Mouse (Mus musculus): ENCODE measurements around the gene Macf1.

Gene Macf1

DNA sequence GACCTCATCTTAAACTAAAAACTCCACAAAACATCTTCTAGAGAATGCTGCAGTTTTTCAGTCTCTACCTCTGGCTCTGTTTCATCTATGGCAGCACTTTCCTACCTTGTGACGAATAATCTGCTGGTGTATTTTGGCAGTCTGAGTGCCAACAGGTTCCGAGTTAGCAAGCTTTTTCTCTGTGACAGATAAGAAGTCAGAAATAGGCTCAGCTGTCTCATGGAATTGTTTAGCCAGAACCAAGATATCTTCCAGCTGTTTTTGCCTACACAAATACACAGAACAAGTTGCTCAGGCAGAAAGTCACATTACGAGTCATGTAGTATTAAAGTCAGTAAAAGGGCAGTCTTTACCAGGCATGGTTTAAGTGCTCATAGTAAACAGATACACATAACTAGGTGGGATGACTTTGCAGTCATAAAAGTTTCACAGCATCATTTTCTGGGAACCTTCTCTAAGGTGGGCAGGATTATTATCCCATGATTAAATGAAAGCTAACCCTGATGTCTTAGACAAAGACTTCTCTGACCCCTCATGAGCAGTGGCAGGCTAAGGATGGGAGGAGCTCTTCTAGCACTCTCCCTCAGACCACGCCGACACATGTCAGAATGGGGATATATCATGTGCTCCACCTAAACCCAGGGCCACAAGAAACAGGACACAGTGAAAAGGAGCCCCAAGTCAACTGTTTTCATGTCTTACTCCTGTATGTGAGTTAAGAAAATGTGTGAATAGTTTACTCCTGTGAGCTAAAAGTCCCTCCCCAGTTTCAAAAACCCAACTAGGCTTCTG lies 286.3 kb downstream of the Macf1 start:
- DNase-seq, result no peak

GRCm38 (mm10) chr4:123397049-123397448 lies 287.1 kb downstream of the Macf1 start:
- no peak for DNase-seq

- DNase-seq, result no peak
Measured at GRCm38 (mm10) chr4:123395435-123396000, 288.6 kb downstream of the Macf1 start.

GRCm38 (mm10) chr4:123394878-123395277 lies 289.3 kb downstream of the Macf1 start:
- DNase-seq, result no peak

DNA sequence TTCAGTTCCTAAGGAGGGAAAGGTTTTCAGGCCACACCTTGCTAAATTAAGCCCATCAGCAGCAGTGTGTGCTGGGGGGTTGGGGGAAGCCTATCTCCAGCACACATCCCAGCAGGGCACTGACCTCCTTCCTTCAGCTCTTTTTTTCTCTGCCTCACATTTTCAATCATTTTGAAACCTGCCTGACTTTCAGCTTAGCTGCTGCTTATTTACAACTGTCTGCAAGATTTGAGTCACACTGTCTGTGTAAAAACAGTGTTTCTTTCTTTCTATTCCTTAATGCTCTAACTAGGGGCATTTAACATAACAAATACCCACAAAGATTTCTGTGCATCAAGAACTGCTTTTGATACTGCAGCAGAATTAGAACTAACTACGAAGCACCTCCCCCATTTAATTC lies 289.9 kb downstream of the Macf1 start:
- DNase-seq, result no peak

GRCm38 (mm10) chr4:123393004-123393403 lies 291.2 kb downstream of the Macf1 start:
- DNase-seq, result no peak

GRCm38 (mm10) chr4:123392187-123392586 lies 292.0 kb downstream of the Macf1 start:
- DNase-seq, result no peak

DNA sequence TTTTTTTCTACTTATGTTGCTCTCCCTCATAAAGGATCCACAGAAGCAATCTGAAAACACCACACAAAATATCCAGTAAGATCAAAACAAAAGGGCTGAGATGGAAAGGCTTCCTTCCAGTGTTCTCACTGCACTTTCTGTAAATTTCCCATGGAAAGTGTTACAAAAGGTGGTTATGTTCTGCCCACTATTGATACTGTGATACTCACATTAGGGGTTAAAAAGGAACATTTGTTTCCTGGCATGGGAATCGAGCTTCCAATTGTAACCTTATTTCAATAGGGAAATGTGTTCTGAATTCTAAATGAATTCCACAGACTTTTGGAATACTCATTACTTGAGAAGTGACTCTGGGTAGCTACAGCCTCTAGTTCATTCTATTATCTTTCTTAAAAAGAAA lies 299.1 kb downstream of the Macf1 start:
- DNase-seq, result no peak

DNA sequence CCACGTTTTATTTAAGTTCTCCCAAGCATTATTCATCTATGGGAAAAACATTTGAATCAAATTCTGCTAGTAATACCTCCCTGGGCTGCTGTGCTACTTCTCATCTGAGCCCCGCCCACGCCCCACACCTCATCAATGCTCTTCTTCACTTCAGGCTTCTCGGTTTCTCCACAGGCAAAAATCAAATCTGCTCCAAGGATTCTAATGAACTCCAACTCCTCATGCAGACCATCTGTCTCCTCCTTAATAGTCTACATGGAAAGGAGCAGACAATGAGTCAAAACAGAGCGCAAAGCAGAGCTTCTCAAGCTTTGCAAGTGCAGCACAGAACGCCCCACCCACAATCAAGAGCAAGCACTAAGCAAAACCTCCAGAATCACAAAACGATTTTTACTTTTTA lies 301.0 kb downstream of the Macf1 start:
- DNase-seq, result no peak

- DNase-seq, result no peak
Measured at GRCm38 (mm10) chr4:123382051-123382450, 302.1 kb downstream of the Macf1 start.

- DNase-seq, result no peak
Measured at GRCm38 (mm10) chr4:123381598-123381997, 302.6 kb downstream of the Macf1 start.

DNA sequence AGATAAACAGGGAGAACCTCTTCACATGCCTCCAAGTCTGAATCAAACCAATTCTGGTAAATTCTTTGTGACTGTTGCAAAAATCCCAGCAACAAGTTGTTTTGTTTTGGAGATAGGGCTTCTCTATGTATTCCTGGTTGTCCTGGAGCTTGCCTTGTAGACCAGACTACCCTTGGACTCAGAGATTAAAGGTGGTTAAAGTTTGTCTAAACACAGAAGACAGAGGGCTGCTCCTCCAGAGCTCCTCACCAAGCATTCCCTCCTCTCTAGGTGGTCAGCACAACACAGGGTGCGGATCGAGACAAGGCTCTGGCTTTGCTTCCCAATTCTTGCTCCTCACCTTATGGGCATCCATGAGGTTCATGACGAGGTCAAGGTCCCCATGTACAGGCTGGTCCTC lies 308.1 kb downstream of the Macf1 start:
- DNase-seq, result no peak

- no peak for DNase-seq
Measured at GRCm38 (mm10) chr4:123374316-123375008, 309.7 kb downstream of the Macf1 start.

DNA sequence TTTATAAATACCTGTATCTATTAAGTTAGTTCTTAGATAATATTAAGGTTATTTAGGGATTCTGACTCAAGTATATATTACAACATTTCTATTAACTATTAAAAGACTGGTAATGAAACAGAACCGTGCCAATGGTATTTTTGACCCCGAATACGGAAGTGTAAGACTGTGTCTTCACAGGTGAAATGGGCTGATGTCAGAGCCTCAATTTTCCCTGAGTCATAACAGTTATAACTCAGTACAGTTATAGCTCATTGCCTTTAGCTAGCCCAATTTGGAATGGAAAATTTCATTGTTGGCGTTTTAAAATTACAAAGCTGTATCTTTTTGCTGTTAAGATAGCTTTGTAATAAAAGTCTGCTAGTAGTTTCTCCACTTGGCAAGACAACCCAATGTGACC lies 320.6 kb downstream of the Macf1 start:
- DNase-seq, result no peak

DNA sequence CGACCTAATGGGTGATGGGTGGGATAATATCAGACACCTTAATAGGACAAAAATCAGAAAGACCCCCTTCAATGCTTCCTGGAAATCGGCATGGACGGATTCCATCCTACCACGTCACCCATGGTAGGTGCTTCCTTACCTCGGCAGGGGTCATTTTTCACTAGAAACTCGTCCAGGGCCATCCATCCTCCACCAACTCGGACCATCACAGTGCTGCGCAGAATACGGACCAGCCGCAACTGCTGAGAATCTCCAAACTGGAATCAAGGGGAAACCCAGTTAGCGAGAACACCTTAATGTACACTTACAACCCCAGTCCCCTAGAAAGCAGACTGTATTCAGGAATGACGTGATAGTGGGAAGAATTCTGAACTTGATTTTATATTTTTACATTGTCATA lies 323.4 kb downstream of the Macf1 start:
- DNase-seq, result no peak

DNA sequence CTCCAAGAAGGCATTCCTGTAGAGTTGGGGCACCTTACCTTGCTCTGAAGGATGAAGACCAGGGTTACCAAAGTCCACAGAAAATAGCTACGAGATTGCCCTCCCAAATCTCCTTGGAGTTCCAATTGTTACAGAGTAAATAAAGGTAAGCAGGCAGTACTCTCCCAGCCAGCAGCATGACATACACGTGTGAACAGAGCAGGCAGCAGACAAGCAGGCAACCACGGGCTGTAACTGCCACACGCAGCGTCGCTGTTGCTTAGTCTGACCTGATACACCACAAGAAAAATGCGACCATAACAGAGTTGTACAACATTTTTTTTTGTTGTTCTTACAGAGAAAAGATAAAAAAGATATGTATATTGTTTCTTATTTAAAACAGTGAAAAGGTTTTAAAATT lies 325.5 kb downstream of the Macf1 start:
- no peak for DNase-seq

DNA sequence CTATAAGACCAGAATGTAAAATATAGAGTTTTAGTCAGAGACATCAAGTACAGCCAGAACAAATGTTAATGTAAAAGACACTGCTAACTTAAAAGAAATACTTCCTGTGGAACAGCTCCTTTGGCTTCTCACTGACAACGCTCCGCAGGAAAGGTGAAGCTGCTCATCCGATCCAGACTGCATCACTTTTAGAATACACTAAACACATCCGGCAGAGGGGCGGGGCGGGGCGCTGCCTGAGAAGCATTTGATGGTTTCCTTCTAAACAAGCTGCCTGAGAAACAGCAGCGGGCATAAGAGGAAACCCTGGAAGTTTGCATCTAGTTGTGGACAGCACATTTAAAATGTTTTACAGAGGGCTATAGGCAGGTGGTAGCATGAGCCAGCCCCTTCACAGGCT lies 328.2 kb downstream of the Macf1 start:
- no peak for DNase-seq

DNA sequence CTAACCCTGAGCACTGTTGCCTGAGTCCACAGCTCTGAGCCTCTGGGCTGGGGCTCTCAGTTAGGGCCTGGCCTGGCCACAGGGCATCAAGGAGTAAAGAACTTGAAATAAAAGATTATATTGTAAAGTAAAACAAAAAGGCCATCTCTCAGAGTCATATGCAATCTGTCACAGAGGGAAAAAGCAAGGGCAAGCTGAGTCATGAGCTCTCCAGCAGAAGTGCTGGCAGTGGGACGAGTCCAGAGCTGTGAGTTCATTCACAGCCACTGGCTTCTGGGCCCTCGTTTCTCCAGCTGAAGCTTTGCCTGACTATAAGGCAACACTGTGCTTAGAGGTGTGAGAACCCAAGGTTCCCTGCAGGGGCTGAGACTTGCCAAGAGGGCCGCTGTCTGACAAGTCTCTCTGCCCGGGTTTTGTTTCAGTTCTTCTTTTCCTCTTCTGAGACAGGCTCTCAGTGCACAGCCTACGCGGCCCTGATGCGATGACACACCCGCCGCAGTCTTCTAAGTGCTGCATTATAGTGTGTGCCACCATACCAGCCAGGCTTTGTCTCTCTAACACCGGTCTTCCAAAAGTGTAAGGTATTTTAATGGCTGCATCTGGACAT lies 330.8 kb downstream of the Macf1 start:
- DNase-seq, result no peak

GRCm38 (mm10) chr4:123343471-123343789 lies 340.7 kb downstream of the Macf1 start:
- no peak for DNase-seq

GRCm38 (mm10) chr4:123342642-123343470 lies 341.3 kb downstream of the Macf1 start, which contains the start of gene Bmp8a:
Gene Bmp8a, minus strand, starts transcription at chr4:123343252.
- DNase-seq, result peak; percentile 48

- no peak for DNase-seq
Measured at GRCm38 (mm10) chr4:123342091-123342641, 342.0 kb downstream of the Macf1 start.

DNA sequence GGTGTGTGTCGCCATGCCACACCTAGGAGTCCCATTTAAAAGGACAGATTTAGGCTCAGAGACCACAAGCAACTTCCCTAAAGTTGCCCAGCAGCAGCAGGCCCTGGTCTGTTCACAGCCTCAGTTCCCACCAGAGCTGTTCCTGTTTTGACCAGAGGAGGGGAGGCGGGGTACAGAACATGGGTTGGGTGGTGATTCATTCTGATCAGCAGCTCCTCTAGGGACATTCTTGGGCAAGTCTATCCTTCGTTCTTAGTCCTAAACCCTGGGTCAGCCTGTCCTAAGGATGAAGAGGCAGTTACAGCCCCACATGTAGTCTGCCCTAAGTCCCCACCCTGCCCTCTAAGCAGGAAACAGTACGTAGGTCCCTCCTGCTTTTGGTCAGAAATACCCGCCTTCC lies 343.9 kb downstream of the Macf1 start:
- no peak for DNase-seq

DNA sequence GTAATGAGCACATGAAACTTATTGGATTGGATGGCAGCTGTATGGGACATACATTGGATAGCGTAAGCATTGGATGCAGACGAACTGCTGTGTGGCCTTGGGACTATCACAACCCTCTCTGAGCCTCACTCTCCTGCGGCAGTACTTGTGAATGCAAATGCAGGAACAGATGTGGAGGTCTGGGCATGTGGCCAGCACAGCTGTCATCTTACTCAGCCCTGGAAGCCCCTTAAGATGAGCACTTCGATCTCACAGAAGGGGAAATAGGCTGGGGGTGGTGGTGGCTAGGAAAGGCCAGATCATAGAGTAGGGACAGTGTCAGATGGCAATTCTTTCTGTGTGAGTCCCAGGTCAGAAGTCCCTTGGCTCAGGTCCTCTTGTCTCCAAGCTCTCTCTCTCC lies 346.5 kb downstream of the Macf1 start:
- no peak for DNase-seq
